Mouse (Mus musculus): ENCODE results near the gene Lyz2. TPM values are rescaled to one million over a fixed set of nuclear protein-coding genes. Genes with fewer than 3 reads are reported as not detected.
"Not testable (repeated sequence)": the region's sequence is repeated elsewhere in the genome, so short reads cannot be mapped to it uniquely, and the experiment has no call there.

Lyz2 gene
- total and polyA plus RNA-seq, 2 experiments from 2014 or later = 10.2 to 25.6 TPM

- WGBS = 58% methylated on average over 6 of the region's 6 CpGs
- Histone ChIP-seq H3K9ac (no peak overlapping the region), H3K36me3 (ENCODE audit: insufficient read depth) (no peaks in the 10 kb centered on the region), H3K27me3 (ENCODE audit: insufficient read depth, low read length) (no peaks in the 10 kb centered on the region), H3K4me2 (ENCODE audit: low read depth) (no peak overlapping the region), H3K9me3 (ENCODE audit: low read length) (no peaks in the 10 kb centered on the region), H3K4me3 (ENCODE audit: low read depth, low read length) (no peak overlapping the region), H3K4me1 (ENCODE audit: insufficient read depth) (no peaks in the 10 kb centered on the region), H3K27ac (ENCODE audit: low read depth, low read length) (no peak overlapping the region)
- no peak for TF ChIP-seq CTCF (IDR thresholded peaks at IDR 0.05; ENCODE audit: low read depth)
- no peak for ATAC-seq
- no peak for DNase-seq
Measured at GRCm38 (mm10) chr10:117290046-117290870, 8.1 kb upstream of the Lyz2 start.

- not testable (repeated sequence) for ATAC-seq; H3K4me2 ChIP-seq (ENCODE audit: low read depth); H3K9ac ChIP-seq; H3K4me3 ChIP-seq (ENCODE audit: low read depth, low read length); H3K9me3 ChIP-seq (ENCODE audit: low read length); H3K27ac ChIP-seq (ENCODE audit: low read depth, low read length); H3K27me3 ChIP-seq (ENCODE audit: insufficient read depth, low read length); DNase-seq; H3K4me1 ChIP-seq (ENCODE audit: insufficient read depth); H3K36me3 ChIP-seq (ENCODE audit: insufficient read depth)
- WGBS = 80% methylated on average over 5 of the region's 5 CpGs
Measured at GRCm38 (mm10) chr10:117289034-117289505, 6.9 kb upstream of the Lyz2 start.

- WGBS = 94% methylated on average over 9 of the region's 9 CpGs
- Histone ChIP-seq H3K4me1 (ENCODE audit: insufficient read depth) (no peaks in the 10 kb centered on the region), H3K27ac (ENCODE audit: low read depth, low read length) (no peak overlapping the region), H3K9ac (no peak overlapping the region), H3K36me3 (ENCODE audit: insufficient read depth) (no peaks in the 10 kb centered on the region), H3K9me3 (ENCODE audit: low read length) (no peaks in the 10 kb centered on the region), H3K27me3 (ENCODE audit: insufficient read depth, low read length) (no peaks in the 10 kb centered on the region), H3K4me3 (ENCODE audit: low read depth, low read length) (no peak overlapping the region), H3K4me2 (ENCODE audit: low read depth) (no peak overlapping the region)
- DNase-seq (no peak), ATAC-seq (no peak)
- TF ChIP-seq CTCF (IDR thresholded peaks at IDR 0.05; ENCODE audit: low read depth) = no peak
Measured at GRCm38 (mm10) chr10:117288197-117289033, 6.3 kb upstream of the Lyz2 start.

GRCm38 (mm10) chr10:117287226-117287850, 5.2 kb upstream of the Lyz2 start:
- no peaks in the 10 kb centered on the region for H3K4me1 ChIP-seq (ENCODE audit: insufficient read depth)
- TF ChIP-seq CTCF (IDR thresholded peaks at IDR 0.05; ENCODE audit: low read depth) = no peak
- DNase-seq (no peak), ATAC-seq (no peak)
- H3K9ac ChIP-seq = no peak overlapping the region
- no peak overlapping the region for H3K4me3 ChIP-seq (ENCODE audit: low read depth, low read length)
- H3K4me2 ChIP-seq (ENCODE audit: low read depth) = no peak overlapping the region
- H3K27ac ChIP-seq (ENCODE audit: low read depth, low read length) = no peak overlapping the region
- WGBS = 91% methylated on average over 3 of the region's 3 CpGs
- no peaks in the 10 kb centered on the region for H3K9me3 ChIP-seq (ENCODE audit: low read length)
- no peaks in the 10 kb centered on the region for H3K27me3 ChIP-seq (ENCODE audit: insufficient read depth, low read length)
- no peaks in the 10 kb centered on the region for H3K36me3 ChIP-seq (ENCODE audit: insufficient read depth)

- no peak for ATAC-seq
- Histone ChIP-seq H3K4me2 (ENCODE audit: low read depth) (no peak overlapping the region), H3K4me3 (ENCODE audit: low read depth, low read length) (no peak overlapping the region), H3K36me3 (ENCODE audit: insufficient read depth) (no peaks in the 10 kb centered on the region), H3K4me1 (ENCODE audit: insufficient read depth) (no peaks in the 10 kb centered on the region), H3K9me3 (ENCODE audit: low read length) (no peaks in the 10 kb centered on the region), H3K27me3 (ENCODE audit: insufficient read depth, low read length) (no peaks in the 10 kb centered on the region), H3K9ac (no peak overlapping the region), H3K27ac (ENCODE audit: low read depth, low read length) (no peak overlapping the region)
- DNase-seq = no peak
- 99% methylated on average over 6 of the region's 6 CpGs for WGBS
- no peak for TF ChIP-seq CTCF (IDR thresholded peaks at IDR 0.05; ENCODE audit: low read depth)
Measured at GRCm38 (mm10) chr10:117286366-117286970, 4.3 kb upstream of the Lyz2 start.

- H3K27me3 ChIP-seq (ENCODE audit: insufficient read depth, low read length); H3K9me3 ChIP-seq (ENCODE audit: low read length); H3K27ac ChIP-seq (ENCODE audit: low read depth, low read length); H3K4me3 ChIP-seq (ENCODE audit: low read depth, low read length); H3K4me1 ChIP-seq (ENCODE audit: insufficient read depth); H3K9ac ChIP-seq; H3K36me3 ChIP-seq (ENCODE audit: insufficient read depth); DNase-seq; H3K4me2 ChIP-seq (ENCODE audit: low read depth); ATAC-seq: not testable (repeated sequence)
- WGBS = 89% methylated on average over 3 of the region's 7 CpGs
Measured at GRCm38 (mm10) chr10:117285584-117285983, 3.5 kb upstream of the Lyz2 start.

Data from forebrain, postnatal 0 days (tissue).